Mouse (Mus musculus) adrenal gland, adult 2 months (tissue): ENCODE measurements around the gene Adcy6. TPM values are rescaled to one million over a fixed set of nuclear protein-coding genes. Genes with fewer than 3 reads are reported as not detected.

Experiments
- DNase-seq: peaks from one replicate; pipeline ENCODE4 v3.0.0; 2021
- polyA plus RNA-seq: library from polyadenylated mRNA; depleted of rRNA; stranded (reverse); fragments of >200 nt; gene quantifications from 2 replicates; pipeline ENCODE4 v1.2.3, GENCODE M21; 2012; rRNA removed
- total RNA-seq, 2 experiments: library from RNA; stranded (reverse); gene quantifications; 2 replicates each; pipeline ENCODE4 v1.2.3; 2021

The Adcy6 gene
- total and polyA plus RNA-seq, 3 experiments, result 35.5 to 67.1 (median 44.6) TPM

DNA sequence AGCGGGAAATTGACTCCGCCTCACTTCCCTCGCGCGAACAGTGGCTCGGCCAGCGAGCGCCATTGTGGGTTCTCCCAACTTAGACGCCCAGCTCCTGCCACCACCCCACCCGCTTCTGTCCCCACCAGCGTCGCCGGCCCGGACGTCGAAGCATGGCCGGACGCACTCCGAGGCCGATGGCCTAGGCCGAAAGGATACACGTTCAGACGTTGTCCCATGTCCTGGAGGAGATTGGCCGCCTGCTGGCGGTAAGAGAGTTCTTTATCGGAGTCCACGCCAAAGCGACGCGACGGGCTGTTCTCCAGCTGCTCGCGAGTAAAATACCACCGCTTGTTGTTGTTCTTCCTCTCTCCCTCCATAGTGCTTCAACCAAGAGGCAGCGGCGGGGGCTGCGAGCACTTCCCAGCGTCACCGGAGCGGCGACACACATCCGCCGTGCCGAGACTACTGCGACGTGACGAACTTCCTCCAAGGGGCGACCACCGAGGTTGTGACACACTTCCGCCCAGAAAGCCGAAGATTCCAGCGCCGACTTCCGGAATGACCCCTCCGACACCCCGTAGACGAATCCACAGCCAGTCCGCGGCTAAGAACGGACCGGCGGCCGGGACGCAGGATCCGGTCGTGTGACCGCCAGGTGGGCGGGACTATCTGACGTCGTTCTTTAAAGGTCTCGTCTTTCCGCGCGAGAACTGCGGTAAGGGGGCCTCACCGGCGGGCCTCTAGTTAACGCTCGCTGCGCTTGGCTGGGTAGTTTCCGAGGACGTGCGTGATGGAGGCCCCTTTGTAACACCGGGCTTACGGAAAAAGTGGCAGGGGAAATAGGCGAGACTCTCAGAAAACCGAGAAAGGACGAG lies 42.4 kb downstream of the Adcy6 start:
- DNase-seq, result peak; percentile 100

DNA sequence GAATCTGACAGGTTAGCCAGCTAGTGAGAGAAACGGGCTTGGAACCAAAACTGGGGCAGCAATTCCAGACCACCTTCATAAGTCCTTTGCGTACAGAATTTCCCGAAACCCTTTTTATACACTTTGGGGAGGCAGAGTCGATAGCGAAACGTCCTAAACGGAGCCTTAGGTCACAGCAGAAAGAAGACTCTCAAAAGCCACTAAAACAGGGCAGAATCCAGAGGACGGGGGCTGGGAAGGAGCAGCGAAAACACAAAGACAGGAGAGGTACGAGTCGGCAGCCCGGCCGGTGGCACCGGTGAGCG lies 43.0 kb downstream of the Adcy6 start:
- no peak for DNase-seq

DNA sequence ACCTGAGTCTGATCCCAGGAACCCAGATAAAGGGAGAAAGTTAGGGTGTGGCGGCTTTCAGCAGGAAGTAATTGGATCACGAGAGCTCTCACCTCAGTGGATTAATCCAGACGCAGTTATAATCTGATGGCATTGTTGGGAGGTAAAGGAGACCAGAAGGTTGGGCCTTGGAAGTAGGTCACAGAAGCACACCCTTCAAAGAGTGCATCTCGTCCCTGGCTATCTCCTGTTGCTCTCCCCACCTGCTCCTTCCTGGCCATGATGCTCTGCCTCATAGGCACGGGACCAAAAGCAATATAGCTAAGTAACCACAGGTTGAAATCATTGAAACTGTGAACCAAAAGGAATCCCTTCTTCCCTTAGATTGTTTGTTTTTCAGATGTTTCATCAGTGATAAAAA lies 52.7 kb downstream of the Adcy6 start:
- DNase-seq, result no peak

DNA sequence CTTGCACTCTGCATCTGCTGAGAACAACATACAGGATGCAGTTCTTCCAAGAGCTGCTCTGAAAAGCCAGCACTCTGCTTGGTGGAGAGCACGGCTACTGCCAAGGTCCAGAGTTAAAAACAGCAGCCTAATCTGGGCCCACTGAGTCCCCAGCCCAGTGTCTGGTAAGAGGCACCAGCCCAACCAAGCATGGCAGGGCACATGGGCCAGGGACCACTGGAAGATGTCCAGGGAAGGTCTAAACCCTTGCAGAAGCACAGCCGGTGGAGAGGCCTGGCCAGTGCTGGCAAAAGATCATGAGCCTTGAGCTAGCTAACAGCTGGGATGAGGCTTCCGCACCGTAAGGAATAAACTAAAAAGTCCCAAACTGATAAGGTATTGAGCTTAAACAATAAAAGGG lies 54.0 kb downstream of the Adcy6 start:
- DNase-seq, result no peak

DNA sequence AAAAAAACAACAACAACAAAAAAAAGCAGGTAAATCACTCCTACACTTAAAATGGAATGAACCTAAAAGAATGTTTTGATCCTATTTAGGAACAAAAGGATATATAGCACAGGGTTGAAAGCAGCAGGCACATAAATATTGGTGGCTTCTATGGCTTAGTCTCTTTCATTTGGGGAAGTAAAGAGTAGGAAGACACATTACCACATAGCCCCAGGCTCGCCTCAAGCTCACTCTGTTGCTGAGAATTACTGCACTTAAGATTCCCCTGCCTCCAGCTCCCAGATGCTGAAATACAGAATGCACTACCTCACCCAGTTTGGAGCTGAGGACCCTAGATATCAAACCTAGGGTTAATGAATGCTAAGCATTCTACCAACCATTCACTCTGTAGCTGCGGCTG lies 57.1 kb downstream of the Adcy6 start:
- DNase-seq, result no peak

DNA sequence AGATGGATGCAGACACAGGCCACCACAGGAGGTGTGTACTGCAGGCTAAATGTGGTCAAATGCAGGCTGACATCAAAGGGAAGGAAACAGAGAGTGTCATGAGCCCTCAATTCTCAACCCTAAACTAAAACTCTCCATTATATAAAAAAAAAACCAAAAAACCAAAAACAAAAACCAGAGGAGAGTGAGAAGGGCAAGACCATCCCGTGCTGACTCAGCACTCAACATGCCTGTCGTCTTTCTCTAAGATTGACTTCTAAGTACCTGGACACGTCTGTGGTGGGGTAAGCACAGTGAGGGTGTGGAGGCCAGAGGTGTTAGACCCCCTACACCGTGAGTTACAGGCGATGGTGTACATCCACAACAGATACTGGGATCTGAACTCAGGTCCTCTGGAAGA lies 63.0 kb downstream of the Adcy6 start:
- no peak for DNase-seq

DNA sequence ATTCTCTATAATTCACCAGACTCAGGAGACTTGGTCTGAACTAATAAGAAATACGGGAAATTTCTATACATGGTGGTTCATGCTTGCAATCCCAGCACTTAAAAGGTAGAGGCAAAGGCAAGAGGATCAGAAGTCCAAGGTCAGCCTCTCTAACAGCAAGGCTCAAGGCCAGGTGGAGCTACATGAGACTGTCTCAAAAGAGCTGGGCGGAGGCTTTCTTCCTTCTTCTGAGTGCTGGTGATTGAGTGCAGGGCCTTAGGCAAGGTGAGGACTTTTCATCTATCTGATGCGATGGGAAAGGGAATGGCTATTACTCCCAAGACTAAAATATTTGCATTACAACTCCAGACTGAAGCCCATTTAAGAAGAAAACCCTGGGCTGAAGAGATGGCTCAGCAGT lies 64.7 kb downstream of the Adcy6 start:
- DNase-seq, result no peak

DNA sequence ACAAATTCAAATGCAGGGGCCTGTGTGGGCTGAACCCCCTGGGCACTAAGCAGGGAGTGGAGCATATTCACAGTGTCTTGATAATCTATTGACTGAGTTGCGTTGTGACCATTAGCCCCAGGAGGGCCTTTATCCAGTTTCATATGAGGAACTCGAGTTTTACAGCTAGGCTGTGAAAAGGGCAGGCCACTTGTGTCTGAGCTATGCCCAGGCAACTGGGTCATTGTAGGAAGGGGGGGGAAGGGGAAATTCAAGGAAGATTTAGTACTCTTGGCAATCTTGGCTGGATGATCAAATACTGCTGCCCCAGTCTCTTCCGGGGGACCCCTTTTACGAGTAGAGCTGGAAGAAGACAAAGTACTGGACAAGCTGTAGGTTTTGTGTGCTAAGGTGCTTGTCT lies 66.5 kb downstream of the Adcy6 start:
- peak; percentile 59 for DNase-seq

DNA sequence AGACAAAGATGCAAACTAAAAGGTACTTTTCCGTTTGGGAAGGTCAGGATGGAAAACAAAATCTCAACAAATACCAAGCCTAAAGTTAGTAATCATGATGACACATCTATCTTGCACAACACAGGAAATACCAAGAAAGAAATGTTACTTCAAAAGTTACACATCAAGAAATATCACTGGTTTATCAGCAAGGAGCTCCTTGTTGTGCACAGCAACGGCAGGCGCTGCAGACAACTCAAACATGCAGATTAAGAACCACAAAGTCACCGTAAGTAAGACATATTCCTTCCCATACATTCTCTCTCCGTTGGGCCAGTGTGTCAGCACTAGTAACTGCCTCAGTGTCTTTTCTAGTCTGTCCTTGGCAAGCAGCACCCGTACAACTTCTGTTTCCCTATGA lies 68.8 kb downstream of the Adcy6 start:
- DNase-seq, result peak; percentile 52

Other genes starting within 250 kb of the Adcy6 start
- not detected for gene Olfr283, start 229.1 kb downstream of the Adcy6 start, total RNA-seq
- gene Olfr283, start 229.1 kb downstream of the Adcy6 start, polyA plus RNA-seq, result not detected in 2 replicates
- not detected for gene Olfr282, start 178.9 kb downstream of the Adcy6 start, total RNA-seq
- gene Olfr282, start 178.9 kb downstream of the Adcy6 start, polyA plus RNA-seq, result not detected in 2 replicates
- not detected for gene Olfr281, start 157.5 kb downstream of the Adcy6 start, total RNA-seq
- not detected in 2 replicates for gene Olfr281, start 157.5 kb downstream of the Adcy6 start, polyA plus RNA-seq
- not detected for gene OR5BS1P, start 140.2 kb downstream of the Adcy6 start, total RNA-seq
- gene OR5BS1P, start 140.2 kb downstream of the Adcy6 start, polyA plus RNA-seq, result not detected in 2 replicates
- gene Lalba, start 127.4 kb downstream of the Adcy6 start, total RNA-seq, result not detected
- gene Lalba, start 127.4 kb downstream of the Adcy6 start, polyA plus RNA-seq, result not detected in 2 replicates
- gene Olfr279, start 117.7 kb downstream of the Adcy6 start, total RNA-seq, result not detected
- gene Olfr279, start 117.7 kb downstream of the Adcy6 start, polyA plus RNA-seq, result not detected in 2 replicates
- 10 to 100 TPM; 70.7 to 99.0 TPM for gene Kansl2, start 75.8 kb downstream of the Adcy6 start, total RNA-seq
- 44.6 and 49.5 TPM in 2 replicates for gene Kansl2, start 75.8 kb downstream of the Adcy6 start, polyA plus RNA-seq
- 10 to 100 TPM; 42.2 to 66.4 TPM for gene Ccnt1, start 39.2 kb downstream of the Adcy6 start, total RNA-seq
- 3.9 and 5.8 TPM in 2 replicates for gene Ccnt1, start 39.2 kb downstream of the Adcy6 start, polyA plus RNA-seq
- gene 4930415O20Rik, start 39.1 kb downstream of the Adcy6 start, total RNA-seq, result under 1 TPM; 0.58 to 0.59 TPM
- gene 4930415O20Rik, start 39.1 kb downstream of the Adcy6 start, polyA plus RNA-seq, result 0.22 TPM in 1 of 2 replicates, not detected in the other
- 10 to 100 TPM; 12.8 to 17.7 TPM for gene Cacnb3, start 20.8 kb upstream of the Adcy6 start, total RNA-seq
- 25.9 and 31.1 TPM in 2 replicates for gene Cacnb3, start 20.8 kb upstream of the Adcy6 start, polyA plus RNA-seq
- 10 to 100 TPM; 65.5 to 84.6 TPM for gene Ddx23, start 52.8 kb upstream of the Adcy6 start, total RNA-seq
- gene Ddx23, start 52.8 kb upstream of the Adcy6 start, polyA plus RNA-seq, result 25.6 and 27.7 TPM in 2 replicates
- gene Rnd1, start 67.4 kb upstream of the Adcy6 start, total RNA-seq, result 1 to 10 TPM; 3.9 to 4.0 TPM
- gene Rnd1, start 67.4 kb upstream of the Adcy6 start, polyA plus RNA-seq, result 1.4 and 3.0 TPM in 2 replicates
- gene Ccdc65, start 98.1 kb upstream of the Adcy6 start, total RNA-seq, result under 1 TPM; 0.32 to 0.62 TPM
- 0.11 and 0.23 TPM in 2 replicates for gene Ccdc65, start 98.1 kb upstream of the Adcy6 start, polyA plus RNA-seq
- 1 to 10 TPM; 4.9 to 9.3 TPM for gene Fkbp11, start 118.1 kb upstream of the Adcy6 start, total RNA-seq
- 8.4 and 10.0 TPM in 2 replicates for gene Fkbp11, start 118.1 kb upstream of the Adcy6 start, polyA plus RNA-seq
- gene Arf3, start 153.1 kb upstream of the Adcy6 start, total RNA-seq, result 100 to 1,000 TPM; 130 to 136 TPM
- 82.4 and 106 TPM in 2 replicates for gene Arf3, start 153.1 kb upstream of the Adcy6 start, polyA plus RNA-seq
- 1 to 10 TPM in 1 of 2 experiments, under 1 TPM in 1; 0.84 to 2.2 TPM for gene Wnt10b, start 168.1 kb upstream of the Adcy6 start, total RNA-seq
- gene Wnt10b, start 168.1 kb upstream of the Adcy6 start, polyA plus RNA-seq, result 0.45 and 2.2 TPM in 2 replicates
- not detected for gene Wnt1, start 179.8 kb upstream of the Adcy6 start, total RNA-seq
- 0.08 TPM in 1 of 2 replicates, not detected in the other for gene Wnt1, start 179.8 kb upstream of the Adcy6 start, polyA plus RNA-seq
- under 1 TPM in 1 of 2 experiments, not detected in 1; 0.35 TPM for gene Ddn, start 199.4 kb upstream of the Adcy6 start, total RNA-seq
- 0.03 and 0.08 TPM in 2 replicates for gene Ddn, start 199.4 kb upstream of the Adcy6 start, polyA plus RNA-seq
- 10 to 100 TPM; 77.1 to 79.8 TPM for gene Prkag1, start 221.4 kb upstream of the Adcy6 start, total RNA-seq
- gene Prkag1, start 221.4 kb upstream of the Adcy6 start, polyA plus RNA-seq, result 54.9 and 57.3 TPM in 2 replicates